Mouse (Mus musculus) lung, postnatal 0 days (tissue): ENCODE data around the gene Cul7. TPM values are rescaled to one million over a fixed set of nuclear protein-coding genes. Genes with fewer than 3 reads are reported as not detected.

Experiments used
- ATAC-seq: fragments of 200-750 bp; cut with Nextera tagmentation; 2 replicates; pipeline ENCODE4 v1.8.0; 2017; ENCODE audit warnings: moderate library complexity
- DNase-seq: peaks from one replicate; pipeline ENCODE4 v3.0.0-alpha.2; 2016; ENCODE audit warnings: low spot score
- H3K27ac ChIP-seq: fragments of 300-500 bp; sonication (generic); 2 replicates; pipeline ENCODE4 v1.5.1; 2014; ENCODE audit warnings: antibody characterized with exemption, mild to moderate bottlenecking, low read length, mixed read lengths
- H3K27me3 ChIP-seq: fragments of 300-500 bp; sonication (generic); replicated peaks from 2 replicates; pipeline ENCODE4 v1.6.1; 2014; ENCODE audit warnings: low read length, mixed read lengths; ENCODE audit not compliant: insufficient read depth
- H3K36me3 ChIP-seq: fragments of 300-500 bp; sonication (generic); 2 replicates; pipeline ENCODE4 v1.6.1; 2014; ENCODE audit warnings: low read length, mixed read lengths; ENCODE audit not compliant: insufficient read depth
- H3K4me1 ChIP-seq: fragments of 300-500 bp; sonication (generic); 2 replicates; pipeline ENCODE4 v1.6.1; 2014; ENCODE audit warnings: antibody characterized with exemption, low read depth, low read length, mixed read lengths; ENCODE audit not compliant: insufficient read depth
- H3K4me2 ChIP-seq: fragments of 300-500 bp; sonication (generic); replicated peaks from 2 replicates; pipeline ENCODE4 v1.6.1; 2014; ENCODE audit warnings: low read depth, mild to moderate bottlenecking, low read length, moderate library complexity, mixed read lengths
- H3K4me3 ChIP-seq: fragments of 300-500 bp; sonication (generic); 2 replicates; pipeline ENCODE4 v1.5.1; 2014; ENCODE audit warnings: low read depth, low read length
- H3K9ac ChIP-seq: fragments of 300-500 bp; sonication (generic); replicated peaks from 2 replicates; pipeline ENCODE4 v1.6.1; 2014; ENCODE audit warnings: low read depth, mild to moderate bottlenecking
- H3K9me3 ChIP-seq: fragments of 300-500 bp; sonication (generic); 2 replicates; pipeline ENCODE4 v1.6.1; 2016; ENCODE audit warnings: low read length, mixed read lengths
- CTCF ChIP-seq: IDR thresholded peaks from 2 replicates; pipeline ENCODE4 v1.5.1; 2016; ENCODE audit warnings: antibody characterized with exemption, mild to moderate bottlenecking
- EP300 ChIP-seq: IDR thresholded peaks from 2 replicates; pipeline ENCODE4 v1.6.1; 2016; ENCODE audit warnings: antibody characterized with exemption, mild to moderate bottlenecking, control low read depth
- WGBS: fragments of 180-500 bp; shearing (Covaris S2); extraction: QIAGEN DNeasy Blood & Tissue Kit; methylation state at CpG from one replicate; pipeline ENCODE4 v1.1.7; 2014; 5-methylcytosine and 5-hydroxymethylcytosine counted together
- polyA plus RNA-seq: library from polyadenylated mRNA; unstranded; fragments of >200 nt; fragmentation: Nextera tagmentation; extraction: Ambion mirVana; gene quantifications from 2 replicates; pipeline ENCODE4 v1.2.1, GENCODE M21; 2015

Gene Cul7
- polyA plus RNA-seq, 1 experiment from 2014 or later, result 21.8 TPM

DNA sequence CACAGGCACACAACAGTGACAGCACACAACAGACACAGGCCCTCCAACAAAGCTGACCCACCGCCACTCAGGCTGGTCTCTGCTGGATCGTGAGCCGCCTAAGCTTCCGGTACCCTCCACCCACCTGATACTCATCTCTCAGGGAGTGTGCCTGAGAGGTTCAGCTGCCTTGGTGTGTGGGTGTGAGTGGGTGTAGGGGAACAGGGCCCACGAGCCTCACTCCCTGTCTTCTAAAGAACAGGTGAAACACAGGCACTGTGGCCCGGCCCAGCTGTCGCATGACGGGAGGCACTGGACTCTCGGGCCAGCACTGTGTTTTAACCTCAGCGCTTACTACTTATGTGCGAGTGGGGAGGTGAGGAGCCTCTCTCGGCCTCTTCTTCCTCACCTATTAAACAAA, 52.0 kb downstream of the Cul7 start:
- no peaks in the 10 kb centered on the region for H3K9me3 ChIP-seq
- no peaks in the 10 kb centered on the region for H3K36me3 ChIP-seq
- TF ChIP-seq CTCF (no peak), EP300 (no peak)
- no peak overlapping the region for H3K4me3 ChIP-seq
- no peak overlapping the region for H3K9ac ChIP-seq
- peaks cover 10% of the 10 kb centered on the region; the same call in 1 of the 2 replicates for H3K4me1 ChIP-seq
- 76% methylated on average over 12 of the region's 12 CpGs for WGBS
- DNase-seq (no peak), ATAC-seq (no peak)
- H3K27ac ChIP-seq, result no peak overlapping the region
- no peaks in the 10 kb centered on the region for H3K27me3 ChIP-seq
- H3K4me2 ChIP-seq, result no peak overlapping the region

DNA sequence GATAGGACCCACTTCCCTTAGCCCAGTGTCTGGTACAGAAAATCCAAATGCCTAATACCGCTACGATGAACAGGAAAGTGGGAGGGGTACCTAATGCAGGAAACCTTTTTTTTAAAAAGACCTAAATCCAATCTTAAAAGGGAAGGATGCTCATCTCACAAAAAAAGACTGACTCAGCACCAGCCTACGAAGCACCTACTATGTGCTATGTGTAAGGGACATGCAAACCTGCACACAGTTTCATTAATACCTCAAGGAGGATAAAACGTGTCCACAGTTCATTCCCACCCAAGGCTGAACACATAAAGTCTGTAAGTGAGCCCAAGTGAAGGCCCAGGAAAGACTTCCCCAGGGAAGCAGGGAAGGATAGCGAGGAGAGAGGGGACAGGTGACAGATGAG, 52.4 kb downstream of the Cul7 start:
- no peak for ATAC-seq
- no peaks in the 10 kb centered on the region for H3K36me3 ChIP-seq
- H3K9ac ChIP-seq, result 0 out of 2 replicates have a peak overlapping the region, but pooled peaks have one; percentile 16
- no peak for TF ChIP-seq CTCF
- no peaks in the 10 kb centered on the region for H3K9me3 ChIP-seq
- 87% methylated on average over 5 of the region's 5 CpGs for WGBS
- H3K4me1 ChIP-seq, result peaks cover 10% of the 10 kb centered on the region; the same call in 1 of the 2 replicates
- DNase-seq, result no peak
- H3K4me3 ChIP-seq, result no peak overlapping the region
- no peak overlapping the region for H3K4me2 ChIP-seq
- H3K27me3 ChIP-seq, result no peaks in the 10 kb centered on the region
- no peak overlapping the region for H3K27ac ChIP-seq

DNA sequence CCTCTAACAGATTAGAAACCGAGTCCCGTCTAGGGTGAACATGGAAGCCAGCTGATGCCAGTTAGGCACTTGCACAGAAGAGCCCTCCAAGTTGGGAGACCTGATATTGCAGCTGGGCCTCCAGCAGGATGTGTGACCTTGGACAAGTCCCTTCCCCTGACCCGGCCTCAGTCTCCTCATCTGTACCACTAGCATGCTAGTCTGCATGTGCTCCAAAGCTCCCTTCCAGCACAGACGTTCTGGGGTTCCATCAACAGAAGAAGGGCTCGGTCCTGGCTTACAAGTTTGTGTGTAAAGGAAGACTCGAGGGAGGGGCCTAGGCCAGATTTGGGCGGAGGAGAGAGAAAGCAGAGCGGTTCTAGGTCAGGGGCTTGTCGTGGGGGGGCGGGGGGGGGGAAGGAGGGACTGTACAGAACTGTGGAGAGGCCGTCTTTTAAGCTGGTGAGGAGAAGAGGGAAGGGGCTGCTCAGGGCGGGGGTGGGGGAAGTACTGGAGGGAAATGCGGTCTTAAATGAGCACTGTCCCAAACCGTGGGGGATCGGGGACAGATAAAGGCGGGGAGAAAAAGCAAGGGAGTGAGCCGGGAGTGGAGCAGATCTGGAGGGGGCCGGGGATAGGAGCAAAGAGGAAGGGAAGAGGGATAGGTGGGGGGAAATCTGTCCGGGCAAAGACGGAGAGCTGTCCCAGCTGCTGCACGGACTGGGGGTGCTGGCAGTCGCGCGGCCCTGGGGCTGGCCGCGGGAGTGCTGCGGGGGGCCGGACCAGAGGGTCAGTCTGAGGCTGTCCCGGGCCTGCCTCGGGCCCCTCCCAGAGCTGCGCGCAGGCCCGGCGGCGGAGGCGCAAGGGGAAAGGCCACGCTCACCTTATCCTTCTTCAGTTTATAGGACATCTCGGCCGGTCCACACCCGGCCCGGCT, 54.1 kb downstream of the Cul7 start:
- Histone ChIP-seq H3K4me3 (peak overlapping the region; percentile 84), H3K4me2 (peak overlapping the region; percentile 82), H3K9me3 (no peaks in the 10 kb centered on the region), H3K36me3 (no peaks in the 10 kb centered on the region), H3K27ac (peak overlapping the region; percentile 86), H3K9ac (peak overlapping the region; percentile 72), H3K4me1 (peaks cover 10% of the 10 kb centered on the region; the same call in 1 of the 2 replicates), H3K27me3 (no peaks in the 10 kb centered on the region)
- peak; percentile 80 for ATAC-seq
- 5% methylated on average over 27 of the region's 41 CpGs for WGBS
- no peak for TF ChIP-seq CTCF
- TF ChIP-seq EP300, result no peak
- DNase-seq, result peak; percentile 75

DNA sequence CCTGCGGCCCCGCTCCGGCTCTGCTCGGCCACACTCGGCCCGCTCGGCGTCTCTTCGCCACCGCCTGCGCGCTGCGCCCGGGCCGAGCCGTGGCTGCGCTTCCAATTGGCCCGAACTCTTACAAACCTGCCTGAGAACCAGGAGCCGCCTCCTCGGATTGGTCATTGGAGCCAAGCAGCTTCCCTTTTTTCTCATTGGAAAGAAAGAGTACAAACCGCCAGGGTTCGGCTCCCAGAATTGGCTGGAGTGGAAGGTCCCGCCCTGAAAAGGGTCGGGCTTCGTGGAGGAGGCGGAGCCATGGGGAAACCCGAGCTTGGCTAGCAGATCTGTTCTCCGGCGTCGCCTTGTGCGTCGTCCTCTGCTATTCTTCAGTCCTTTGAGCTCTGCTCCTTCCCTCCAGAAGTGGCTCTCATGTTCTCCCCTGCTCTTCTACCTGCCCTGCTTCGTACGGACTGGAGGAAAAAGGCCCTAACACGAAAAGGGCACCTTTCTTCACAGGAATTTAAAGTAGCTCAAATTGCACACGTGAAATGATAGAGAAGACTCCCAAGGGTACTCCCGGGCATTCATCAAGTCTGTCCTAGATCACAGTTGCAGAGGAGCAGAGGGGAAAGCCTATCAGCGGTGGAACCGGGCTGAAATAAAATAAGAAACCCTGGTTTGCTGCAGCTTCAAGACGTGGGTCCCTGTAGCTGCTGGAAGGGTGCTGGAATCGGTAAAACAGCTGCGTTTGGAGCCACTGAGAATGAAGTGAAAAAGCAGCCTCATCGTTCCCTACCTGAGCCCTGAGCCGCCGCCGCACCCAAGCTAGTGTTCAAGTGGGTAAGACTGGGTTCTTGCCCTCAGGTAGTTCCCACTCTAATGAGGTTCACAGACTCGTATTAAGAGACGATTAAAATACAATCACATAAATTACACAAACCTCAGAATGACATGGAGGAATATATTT, 55.0 kb downstream of the Cul7 start, which contains the start of gene Ppp2r5d:
Gene Ppp2r5d (minus strand): TSS at position 225 of the 949 bp plus-strand sequence.
- TF ChIP-seq CTCF (peak; percentile 11; the same call in 1 of the 2 replicates), EP300 (no peak)
- 1% methylated on average over 48 of the region's 48 CpGs for WGBS
- no peaks in the 10 kb centered on the region for H3K9me3 ChIP-seq
- peaks cover 10% of the 10 kb centered on the region; the same call in 1 of the 2 replicates for H3K4me1 ChIP-seq
- peak within 1 kb of the TSS; percentile 82 for H3K4me2 ChIP-seq
- peak within 1 kb of the TSS; percentile 86 for H3K27ac ChIP-seq
- H3K27me3 ChIP-seq, result no peaks in the 10 kb centered on the region
- peak within 1 kb of the TSS; percentile 84 for H3K4me3 ChIP-seq
- H3K36me3 ChIP-seq, result no peaks in the 10 kb centered on the region
- DNase-seq (peak; percentile 99), ATAC-seq (peak; percentile 97)
- peak within 1 kb of the TSS; percentile 72 for H3K9ac ChIP-seq

- H3K4me1 ChIP-seq, result peaks cover 13% of the 10 kb centered on the region; the same call in 1 of the 2 replicates
- no peak overlapping the region for H3K4me3 ChIP-seq
- 84% methylated on average over 14 of the region's 14 CpGs for WGBS
- TF ChIP-seq CTCF, result no peak
- no peaks in the 10 kb centered on the region for H3K36me3 ChIP-seq
- no peak overlapping the region for H3K9ac ChIP-seq
- peak; percentile 44 for DNase-seq
- ATAC-seq, result no peak
- no peaks in the 10 kb centered on the region for H3K9me3 ChIP-seq
- H3K27ac ChIP-seq, result no peak overlapping the region
- H3K27me3 ChIP-seq, result no peaks in the 10 kb centered on the region
- no peak overlapping the region for H3K4me2 ChIP-seq
Measured at GRCm38 (mm10) chr17:46706375-46707089, 56.4 kb downstream of the Cul7 start.
